Mouse (Mus musculus): Measurements from ENCODE around the gene Rpl37a. TPM values are rescaled to one million over a fixed set of nuclear protein-coding genes. Genes with fewer than 3 reads are reported as not detected.
A peak's percentile ranks its signal among the peaks of the same experiment; 100 is the strongest.

Gene Rpl37a
- polyA plus RNA-seq, 1 experiment from 2014 or later = 2,237 TPM

- TF ChIP-seq CTCF (IDR thresholded peaks at IDR 0.05) (no peak), EP300 (IDR thresholded peaks at IDR 0.05) (no peak)
- Histone ChIP-seq H3K4me1 (ENCODE audit: insufficient read depth, low read depth, low read length) (no peaks in the 10 kb centered on the region), H3K36me3 (ENCODE audit: insufficient read depth, low read length) (peaks cover 5% of the 10 kb centered on the region; the same call in 1 of the 2 replicates), H3K27me3 (replicated peaks; ENCODE audit: insufficient read depth, low read length) (no peaks in the 10 kb centered on the region), H3K9ac (replicated peaks; ENCODE audit: low read depth) (no peak overlapping the region), H3K4me3 (ENCODE audit: low read depth, low read length) (no peak overlapping the region), H3K27ac (ENCODE audit: low read length) (no peak overlapping the region), H3K9me3 (ENCODE audit: low read length) (no peaks in the 10 kb centered on the region), H3K4me2 (replicated peaks; ENCODE audit: low read depth, low read length) (no peak overlapping the region)
- no peak for DNase-seq (ENCODE audit: low spot score)
- WGBS = 86% methylated on average over 7 of the region's 7 CpGs
- ATAC-seq = no peak
These were observed 6.5 kb downstream of the Rpl37a start for GRCm38 (mm10) chr1:72717540-72717939.

GRCm38 (mm10) chr1:72718846-72719245 is 7.8 kb downstream of the Rpl37a start:
- TF ChIP-seq CTCF (IDR thresholded peaks at IDR 0.05) (peak; percentile 83), EP300 (IDR thresholded peaks at IDR 0.05) (no peak)
- no peaks in the 10 kb centered on the region for H3K27me3 ChIP-seq (replicated peaks; ENCODE audit: insufficient read depth, low read length)
- WGBS = 19% methylated on average over 5 of the region's 5 CpGs

GRCm38 (mm10) chr1:72720115-72720725 is 9.1 kb downstream of the Rpl37a start:
- TF ChIP-seq EP300 (IDR thresholded peaks at IDR 0.05) (no peak), CTCF (IDR thresholded peaks at IDR 0.05) (no peak)
- 69% methylated on average over 6 of the region's 6 CpGs for WGBS
- no peak for ATAC-seq
- H3K9ac ChIP-seq (replicated peaks; ENCODE audit: low read depth) = no peak overlapping the region
- no peaks in the 10 kb centered on the region for H3K9me3 ChIP-seq (ENCODE audit: low read length)
- no peak overlapping the region for H3K27ac ChIP-seq (ENCODE audit: low read length)
- H3K4me2 ChIP-seq (replicated peaks; ENCODE audit: low read depth, low read length) = no peak overlapping the region
- H3K4me1 ChIP-seq (ENCODE audit: insufficient read depth, low read depth, low read length) = no peaks in the 10 kb centered on the region
- no peaks in the 10 kb centered on the region for H3K36me3 ChIP-seq (ENCODE audit: insufficient read depth, low read length)
- H3K4me3 ChIP-seq (ENCODE audit: low read depth, low read length) = no peak overlapping the region
- DNase-seq (ENCODE audit: low spot score) = no peak
- no peaks in the 10 kb centered on the region for H3K27me3 ChIP-seq (replicated peaks; ENCODE audit: insufficient read depth, low read length)

More at GRCm38 (mm10) chr1:72718846-72719245, 7.8 kb downstream of the Rpl37a start:
- H3K4me1 ChIP-seq (ENCODE audit: insufficient read depth, low read depth, low read length) = no peaks in the 10 kb centered on the region
- H3K27ac ChIP-seq (ENCODE audit: low read length) = no peak overlapping the region
- H3K4me3 ChIP-seq (ENCODE audit: low read depth, low read length) = no peak overlapping the region
- ATAC-seq (peak; percentile 81), DNase-seq (ENCODE audit: low spot score) (peak; percentile 84)
- H3K36me3 ChIP-seq (ENCODE audit: insufficient read depth, low read length) = 0 out of 2 replicates have a peak, but pooled peaks cover 5% of the 10 kb centered on the region
- no peak overlapping the region for H3K4me2 ChIP-seq (replicated peaks; ENCODE audit: low read depth, low read length)
- H3K9me3 ChIP-seq (ENCODE audit: low read length) = no peaks in the 10 kb centered on the region
- H3K9ac ChIP-seq (replicated peaks; ENCODE audit: low read depth) = no peak overlapping the region

- Histone ChIP-seq H3K27ac (ENCODE audit: low read length) (no peak overlapping the region), H3K4me2 (replicated peaks; ENCODE audit: low read depth, low read length) (no peak overlapping the region), H3K36me3 (ENCODE audit: insufficient read depth, low read length) (no peaks in the 10 kb centered on the region), H3K4me1 (ENCODE audit: insufficient read depth, low read depth, low read length) (no peaks in the 10 kb centered on the region), H3K9ac (replicated peaks; ENCODE audit: low read depth) (no peak overlapping the region; the same call in 1 of the 2 replicates), H3K27me3 (replicated peaks; ENCODE audit: insufficient read depth, low read length) (no peaks in the 10 kb centered on the region), H3K9me3 (ENCODE audit: low read length) (no peaks in the 10 kb centered on the region), H3K4me3 (ENCODE audit: low read depth, low read length) (no peak overlapping the region)
- 33% methylated on average over 8 of the region's 8 CpGs for WGBS
- ATAC-seq = no peak
- TF ChIP-seq CTCF (IDR thresholded peaks at IDR 0.05) (no peak), EP300 (IDR thresholded peaks at IDR 0.05) (no peak)
- DNase-seq (ENCODE audit: low spot score) = no peak
These were observed 11.6 kb downstream of the Rpl37a start for GRCm38 (mm10) chr1:72722646-72723045.

GRCm38 (mm10) chr1:72724354-72724753 is 13.3 kb downstream of the Rpl37a start:
- no peak for DNase-seq (ENCODE audit: low spot score)
- WGBS = 80% methylated on average over 2 of the region's 2 CpGs

GRCm38 (mm10) chr1:72725941-72726340 is 14.9 kb downstream of the Rpl37a start:
- no peak overlapping the region for H3K9ac ChIP-seq (replicated peaks; ENCODE audit: low read depth)
- no peak overlapping the region for H3K27ac ChIP-seq (ENCODE audit: low read length)
- H3K36me3 ChIP-seq (ENCODE audit: insufficient read depth, low read length) = no peaks in the 10 kb centered on the region
- WGBS = 91% methylated on average over 13 of the region's 13 CpGs
- no peaks in the 10 kb centered on the region for H3K4me1 ChIP-seq (ENCODE audit: insufficient read depth, low read depth, low read length)
- no peak overlapping the region for H3K4me2 ChIP-seq (replicated peaks; ENCODE audit: low read depth, low read length)
- no peak for ATAC-seq
- no peak for TF ChIP-seq EP300 (IDR thresholded peaks at IDR 0.05)
- H3K9me3 ChIP-seq (ENCODE audit: low read length) = no peaks in the 10 kb centered on the region
- no peak for DNase-seq (ENCODE audit: low spot score)
- H3K4me3 ChIP-seq (ENCODE audit: low read depth, low read length) = no peak overlapping the region
- H3K27me3 ChIP-seq (replicated peaks; ENCODE audit: insufficient read depth, low read length) = no peaks in the 10 kb centered on the region

More at GRCm38 (mm10) chr1:72724354-72724753, 13.3 kb downstream of the Rpl37a start:
- no peak overlapping the region for H3K9ac ChIP-seq (replicated peaks; ENCODE audit: low read depth)
- ATAC-seq = no peak
- no peaks in the 10 kb centered on the region for H3K27me3 ChIP-seq (replicated peaks; ENCODE audit: insufficient read depth, low read length)
- no peak overlapping the region for H3K4me2 ChIP-seq (replicated peaks; ENCODE audit: low read depth, low read length)
- no peaks in the 10 kb centered on the region for H3K4me1 ChIP-seq (ENCODE audit: insufficient read depth, low read depth, low read length)
- no peak overlapping the region for H3K4me3 ChIP-seq (ENCODE audit: low read depth, low read length)
- H3K27ac ChIP-seq (ENCODE audit: low read length) = no peak overlapping the region
- TF ChIP-seq CTCF (IDR thresholded peaks at IDR 0.05) = no peak
- TF ChIP-seq EP300 (IDR thresholded peaks at IDR 0.05) = no peak
- H3K36me3 ChIP-seq (ENCODE audit: insufficient read depth, low read length) = no peaks in the 10 kb centered on the region
- no peaks in the 10 kb centered on the region for H3K9me3 ChIP-seq (ENCODE audit: low read length)

Measured in lung, postnatal 0 days (tissue).